Mouse (Mus musculus) brain, embryonic 14.5 days (tissue): ENCODE results near the gene Npas3.

ENCODE experiments used
- CTCF ChIP-seq: fragments of 200-500 bp; IDR thresholded peaks from 2 replicates; pipeline ENCODE4 v1.5.1; 2012; ENCODE audit warnings: inconsistent platforms, mild to moderate bottlenecking, moderate library complexity, borderline replicate concordance; ENCODE audit not compliant: insufficient read depth, insufficient read length; ENCODE audit errors: extremely low read depth
- POLR2A ChIP-seq: fragments of 200-500 bp; IDR thresholded peaks from 2 replicates; pipeline ENCODE4 v1.6.1; 2012; ENCODE audit warnings: mild to moderate bottlenecking, inconsistent platforms, borderline replicate concordance; ENCODE audit not compliant: poor library complexity, insufficient read depth, insufficient read length, severe bottlenecking; ENCODE audit errors: extremely low read depth

DNA sequence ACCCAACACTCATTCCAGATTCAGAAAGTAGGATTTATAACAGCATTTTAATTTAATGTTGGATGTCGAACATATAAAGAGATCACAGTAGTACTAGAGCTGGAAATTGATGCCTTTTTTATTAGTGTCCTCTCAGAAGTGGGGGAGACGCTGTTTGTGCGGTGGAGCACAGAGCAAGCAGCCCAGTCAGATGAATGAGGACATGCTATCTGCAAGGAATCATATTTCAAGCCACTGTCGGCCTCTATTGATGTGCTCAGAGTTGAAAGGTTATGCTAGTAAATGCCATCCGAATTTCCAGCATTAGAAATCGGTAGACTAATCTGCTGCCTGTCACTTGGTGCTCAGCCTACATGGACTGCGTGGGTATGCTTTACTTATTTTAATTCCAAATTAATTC lies 590.1 kb downstream of the Npas3 start:
- TF ChIP-seq CTCF (no peak), POLR2A (no peak)
